Mouse (Mus musculus): ENCODE data around the gene Ehf. TPM values are rescaled to one million over a fixed set of nuclear protein-coding genes. Genes with fewer than 3 reads are reported as not detected.

The Ehf gene
- polyA plus RNA-seq, 1 experiment from 2014 or later = not detected

DNA sequence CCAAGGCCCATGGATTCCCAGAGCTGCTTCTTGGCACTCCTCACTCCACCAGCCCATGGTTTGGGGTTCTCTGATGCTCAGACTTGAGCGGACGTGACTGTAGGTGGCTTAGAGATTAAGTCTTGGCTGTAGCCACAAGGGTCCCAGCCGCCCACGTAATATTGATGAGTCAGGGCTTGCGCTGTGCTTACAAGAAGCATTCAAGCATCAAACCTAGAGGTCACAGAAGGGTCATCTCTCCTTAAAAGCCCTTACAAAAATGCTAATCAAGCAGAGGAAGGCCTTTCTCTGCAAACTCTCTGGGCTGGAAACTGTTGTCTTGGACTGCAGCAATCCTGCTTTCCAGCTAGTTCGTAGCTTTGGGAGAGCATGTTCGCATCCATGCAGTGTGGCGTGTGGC, 88.2 kb downstream of the Ehf start:
- ATAC-seq (ENCODE audit: low FRiP score) (no peak), DNase-seq (ENCODE audit: low spot score, missing footprints) (no peak)
- Histone ChIP-seq H3K4me3 (ENCODE audit: low read depth, low read length) (no peak overlapping the region), H3K4me1 (ENCODE audit: control insufficient read depth, insufficient read depth, low read length) (no peaks in the 10 kb centered on the region), H3K4me2 (no peak overlapping the region), H3K9me3 (ENCODE audit: control insufficient read depth, low read length) (no peaks in the 10 kb centered on the region), H3K9ac (ENCODE audit: low read length) (no peak overlapping the region), H3K27ac (ENCODE audit: low read depth, low read length) (no peak overlapping the region), H3K27me3 (ENCODE audit: control insufficient read depth, insufficient read depth, low read length) (no peaks in the 10 kb centered on the region), H3K36me3 (ENCODE audit: control insufficient read depth, insufficient read depth, low read length) (no peaks in the 10 kb centered on the region)
- 34% methylated on average over 8 of the region's 8 CpGs for WGBS

DNA sequence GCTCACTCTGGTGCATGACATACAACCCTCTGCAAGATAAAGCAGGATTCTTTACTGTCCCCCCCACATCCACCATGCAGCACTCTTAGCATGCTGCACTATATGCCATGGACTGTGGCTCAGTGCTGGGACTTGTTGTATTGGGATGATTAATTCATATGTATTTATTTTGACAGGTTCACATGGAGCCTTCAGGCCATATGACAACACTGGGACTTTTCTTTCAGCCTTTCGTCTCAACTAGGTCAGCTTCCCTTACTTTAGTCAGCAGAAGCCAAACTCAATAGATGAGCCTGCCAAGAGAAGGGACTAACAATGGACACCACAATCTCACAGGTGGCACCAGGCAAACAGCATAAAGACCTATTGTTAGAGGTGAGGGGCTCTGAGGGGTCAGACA, 89.5 kb downstream of the Ehf start:
- H3K9ac ChIP-seq (ENCODE audit: low read length) = no peak overlapping the region
- no peaks in the 10 kb centered on the region for H3K9me3 ChIP-seq (ENCODE audit: control insufficient read depth, low read length)
- no peak for ATAC-seq (ENCODE audit: low FRiP score)
- H3K4me2 ChIP-seq = no peak overlapping the region
- no peak overlapping the region for H3K4me3 ChIP-seq (ENCODE audit: low read depth, low read length)
- no peaks in the 10 kb centered on the region for H3K27me3 ChIP-seq (ENCODE audit: control insufficient read depth, insufficient read depth, low read length)
- no peaks in the 10 kb centered on the region; the same call in 1 of the 2 replicates for H3K4me1 ChIP-seq (ENCODE audit: control insufficient read depth, insufficient read depth, low read length)
- no peaks in the 10 kb centered on the region for H3K36me3 ChIP-seq (ENCODE audit: control insufficient read depth, insufficient read depth, low read length)
- no peak overlapping the region for H3K27ac ChIP-seq (ENCODE audit: low read depth, low read length)
- no peak for DNase-seq (ENCODE audit: low spot score, missing footprints)
- WGBS = 69% methylated on average over 1 of the region's 1 CpGs

Other genes starting within 250 kb of the Ehf start
- 54.4 and 57.7 TPM in 2 replicates for gene Pdhx, start 229.8 kb downstream of the Ehf start, polyA plus RNA-seq (2014; fragmentation: Nextera tagmentation; extraction: Ambion mirVana)
- gene Apip, start 229.6 kb downstream of the Ehf start, polyA plus RNA-seq (2014; fragmentation: Nextera tagmentation; extraction: Ambion mirVana) = 60.0 and 61.8 TPM in 2 replicates
- not detected in 2 replicates for gene Elf5, start 108.4 kb upstream of the Ehf start, polyA plus RNA-seq (2014; fragmentation: Nextera tagmentation; extraction: Ambion mirVana)
- 149 and 157 TPM in 2 replicates for gene Cat, start 181.9 kb upstream of the Ehf start, polyA plus RNA-seq (2014; fragmentation: Nextera tagmentation; extraction: Ambion mirVana)

Data from midbrain, embryonic 11.5 days (tissue).